Mouse (Mus musculus) left cerebral cortex, postnatal 10 days (tissue): Measurements from ENCODE around the gene Syt2. TPM values are rescaled to one million over a fixed set of nuclear protein-coding genes. Genes with fewer than 3 reads are reported as not detected.

Experiments
- DNase-seq, 2 experiments: peaks; one replicate each; pipeline ENCODE4 v3.0.0; 2021 to 2022; ENCODE audit warnings: low spot score in 2 of 2, mixed read lengths in 1 of 2; ENCODE audit errors: extremely low spot score in 1 of 2
- intact Hi-C: fragments of 180-260 bp; cut with DNase I; formaldehyde crosslinking; loops from one replicate; pipeline ENCODE4 v1.15.1; 2025
- total RNA-seq, 2 experiments: library from RNA; stranded (reverse); gene quantifications; 2 replicates each; pipeline ENCODE4 v1.2.3; 2021

Syt2 gene
- total RNA-seq, 2 experiments from 2014 or later = 17.5 to 23.2 TPM

DNA sequence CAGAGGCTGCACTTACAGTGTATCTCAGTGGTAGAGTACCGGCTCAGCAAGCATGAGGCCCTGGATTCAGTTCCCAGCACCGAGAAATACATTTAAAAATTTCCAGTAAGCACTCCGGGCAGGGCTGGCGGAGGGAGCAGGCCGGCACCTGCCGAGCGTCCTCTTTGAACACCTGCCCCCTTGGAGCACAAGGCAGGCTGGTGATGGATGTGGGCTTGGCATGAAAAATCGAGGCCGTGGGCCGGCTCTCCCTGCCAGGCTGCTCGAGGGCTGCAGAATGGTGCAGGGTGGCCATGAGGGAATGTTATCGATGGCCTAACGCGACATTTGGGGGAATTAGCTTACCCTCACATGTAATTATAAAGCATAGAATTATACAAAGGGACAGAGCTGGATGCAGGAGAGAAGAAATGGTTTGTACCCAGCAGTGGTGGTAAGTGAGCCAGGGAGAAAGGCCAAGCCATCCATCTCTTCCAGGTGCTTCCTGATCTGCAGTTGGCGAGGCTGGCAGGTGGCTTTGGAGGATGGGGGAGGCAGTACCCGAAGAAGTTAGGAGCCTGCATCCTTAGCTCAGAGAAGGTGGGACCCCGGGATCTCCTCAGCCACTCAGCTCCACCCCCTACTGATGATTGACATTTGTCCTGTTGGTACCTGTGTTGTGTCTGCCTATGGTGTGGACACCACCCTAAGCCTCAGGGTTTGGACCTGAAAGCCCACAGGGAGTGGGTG lies 51.2 kb downstream of the Syt2 start:
- intact Hi-C loops = no loop called here
- no peak for DNase-seq

DNA sequence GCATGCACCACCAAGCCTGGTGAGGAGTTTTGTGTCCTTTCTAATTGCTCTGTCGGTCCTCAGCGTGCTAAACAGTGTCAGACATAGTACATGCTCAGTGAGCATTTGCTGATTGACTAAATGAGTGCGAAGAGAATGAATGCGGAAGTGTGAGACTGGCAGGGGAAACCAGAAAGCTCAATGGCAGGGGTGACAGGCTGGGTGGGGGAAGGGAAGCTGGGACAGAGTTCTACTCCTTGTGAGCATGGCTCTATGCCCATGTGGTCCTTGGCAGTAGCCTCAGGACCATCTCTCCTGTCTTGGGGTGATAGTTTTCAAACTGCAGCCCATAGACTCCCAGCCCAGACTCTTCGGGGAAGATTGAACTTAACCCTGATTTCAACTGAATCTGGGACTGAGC lies 52.0 kb downstream of the Syt2 start:
- intact Hi-C loops = no loop called here
- DNase-seq = no peak

DNA sequence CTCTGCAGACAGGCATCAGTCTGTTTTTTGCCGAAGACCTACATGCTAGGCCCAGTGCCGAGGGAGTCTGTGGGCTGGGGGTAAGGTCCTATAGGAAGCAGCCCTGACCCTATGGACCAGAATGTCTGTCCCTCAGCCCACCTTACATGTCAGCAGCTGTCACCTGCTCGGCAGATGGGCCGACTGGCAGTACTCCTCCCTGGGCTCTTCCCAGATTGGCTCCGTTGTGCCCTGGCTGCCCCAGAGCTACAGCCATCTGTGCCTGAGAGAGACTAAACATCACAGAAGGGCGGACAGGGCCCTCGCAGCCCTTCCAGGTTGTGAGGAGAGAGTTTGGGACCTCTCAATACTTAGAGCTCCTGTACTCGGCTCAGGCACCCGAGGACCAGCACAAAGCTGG lies 52.9 kb downstream of the Syt2 start:
- intact Hi-C loops = no loop called here
- DNase-seq = no peak

DNA sequence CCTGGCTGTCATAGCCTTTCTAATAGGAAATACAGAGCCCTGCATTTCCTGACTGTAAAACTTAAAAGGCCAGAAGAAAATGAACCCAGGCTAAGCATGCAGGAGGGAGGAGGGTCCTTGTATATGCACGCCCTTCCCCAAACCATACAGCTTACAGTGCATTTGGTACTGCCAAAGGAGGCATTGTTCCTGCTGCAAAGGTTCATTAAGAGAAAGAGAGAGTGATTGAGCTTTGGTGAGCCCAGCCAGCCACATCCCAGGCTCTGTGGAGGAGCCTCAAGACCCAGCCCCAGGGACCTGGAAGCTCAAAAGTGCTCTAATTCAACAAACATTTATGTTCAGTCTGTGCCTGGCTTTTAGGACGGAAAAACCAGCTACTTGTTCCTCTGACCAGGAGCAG lies 53.7 kb downstream of the Syt2 start:
- intact Hi-C loops = no loop called here
- no peak for DNase-seq

DNA sequence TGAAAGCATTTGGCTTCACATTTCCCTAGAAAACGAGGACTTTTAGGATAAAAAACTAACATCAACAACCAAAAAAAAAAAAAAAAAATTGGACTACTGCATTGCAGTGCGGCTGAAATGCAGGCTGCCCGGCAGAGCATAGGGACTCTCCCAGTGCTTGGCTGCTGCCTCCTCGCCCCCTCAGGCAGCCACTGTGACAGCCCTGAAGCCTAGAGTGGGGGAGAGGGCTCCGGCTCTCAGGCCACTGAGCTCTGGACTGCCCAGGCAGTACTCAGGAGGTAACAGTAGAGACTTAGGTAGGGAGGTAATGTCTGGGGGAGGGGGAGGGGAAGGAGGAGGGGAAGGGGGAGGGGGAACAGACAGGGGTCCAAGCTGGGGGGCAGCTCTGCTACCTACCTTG lies 54.2 kb downstream of the Syt2 start:
- intact Hi-C loops = no loop called here
- DNase-seq = no peak

DNA sequence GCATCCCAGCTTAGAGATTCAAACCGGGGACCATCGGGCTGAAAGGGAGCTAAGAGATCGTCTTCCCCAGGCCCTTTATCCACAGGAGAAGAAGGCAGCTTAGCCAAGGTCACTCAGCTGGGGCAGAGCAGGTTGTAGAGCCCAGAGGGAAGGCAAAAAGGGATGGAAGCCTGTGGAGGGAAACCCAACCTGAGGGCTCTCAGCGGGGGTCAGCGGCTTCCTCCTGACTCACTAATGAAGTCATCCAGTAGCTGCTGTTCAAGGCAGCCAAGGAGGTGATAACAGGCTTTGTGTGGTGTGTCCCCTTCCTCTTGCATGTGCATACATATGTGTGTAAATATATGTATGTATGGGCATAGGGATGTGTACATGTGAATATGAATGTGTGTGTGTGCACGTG lies 54.7 kb downstream of the Syt2 start:
- intact Hi-C loops = no loop called here
- DNase-seq = no peak

DNA sequence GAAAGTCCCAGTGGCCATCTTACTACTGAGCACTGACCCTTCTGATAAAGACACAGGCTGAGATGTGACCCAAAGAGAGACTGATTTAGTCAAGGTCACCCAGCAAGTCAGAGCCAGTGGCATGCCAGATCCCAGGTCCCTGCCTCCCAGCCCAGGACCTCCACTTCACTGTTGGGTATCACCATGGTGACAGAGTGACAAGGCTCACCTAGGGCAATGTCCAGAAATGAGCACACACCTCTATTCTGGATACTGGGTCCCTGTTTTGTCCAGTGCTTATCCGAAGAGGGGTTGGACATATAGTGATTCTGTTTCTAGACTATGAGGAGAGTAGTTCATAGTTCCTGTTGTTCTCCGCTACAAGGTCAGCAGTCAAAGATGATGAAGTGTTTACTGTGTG lies 56.8 kb downstream of the Syt2 start:
- intact Hi-C loops = no loop called here
- no peak for DNase-seq

DNA sequence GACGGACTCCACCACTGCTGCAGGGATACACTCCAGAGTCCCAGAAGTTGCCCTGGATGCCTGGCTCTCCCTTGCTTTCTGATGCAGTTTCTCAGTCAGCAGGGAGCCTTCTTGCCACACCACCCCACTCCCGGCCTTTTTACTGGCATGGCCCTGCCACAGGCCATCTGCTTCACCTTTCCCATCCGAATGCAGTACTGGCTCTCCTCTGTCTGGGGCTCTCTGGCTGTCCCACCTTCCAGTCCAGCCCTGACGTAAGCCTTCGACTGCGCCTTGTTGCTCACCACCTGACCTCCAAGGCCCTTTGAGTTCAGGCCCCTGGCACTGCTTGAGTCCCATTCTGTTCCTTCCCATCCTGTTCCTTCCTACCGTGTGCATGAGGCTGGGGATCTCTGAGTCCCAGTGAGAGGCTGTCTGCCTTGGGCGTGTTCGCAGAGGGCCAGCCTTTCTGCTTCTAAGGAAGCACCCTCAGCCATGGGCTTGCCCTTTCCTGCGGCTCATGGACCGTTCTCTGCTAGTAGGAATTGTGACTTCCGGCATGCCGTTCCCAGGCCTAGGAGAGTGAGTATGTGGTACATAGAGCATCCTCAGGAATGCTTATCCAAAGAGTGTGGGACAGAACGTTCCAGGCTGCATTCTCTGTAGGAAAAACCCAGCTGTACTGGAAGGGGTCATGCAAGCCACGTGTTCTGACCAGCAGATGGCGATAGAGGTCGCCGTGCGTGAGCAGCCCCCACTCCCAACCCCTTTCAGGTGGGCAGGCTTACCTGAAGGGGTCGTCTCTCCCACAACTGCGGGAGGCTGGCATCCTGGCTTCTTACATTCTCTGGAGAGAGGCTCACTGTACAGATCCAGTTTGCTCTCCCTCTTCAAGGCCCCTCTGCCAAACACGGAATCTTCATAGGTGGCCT lies 58.2 kb downstream of the Syt2 start:
- intact Hi-C loops = loop anchor here (5.0 kb wide), 1 partner anchor 62 kb away; no protein-coding TSS in a partner anchor
- DNase-seq = peak in 1 of 2 experiments; percentile 63

DNA sequence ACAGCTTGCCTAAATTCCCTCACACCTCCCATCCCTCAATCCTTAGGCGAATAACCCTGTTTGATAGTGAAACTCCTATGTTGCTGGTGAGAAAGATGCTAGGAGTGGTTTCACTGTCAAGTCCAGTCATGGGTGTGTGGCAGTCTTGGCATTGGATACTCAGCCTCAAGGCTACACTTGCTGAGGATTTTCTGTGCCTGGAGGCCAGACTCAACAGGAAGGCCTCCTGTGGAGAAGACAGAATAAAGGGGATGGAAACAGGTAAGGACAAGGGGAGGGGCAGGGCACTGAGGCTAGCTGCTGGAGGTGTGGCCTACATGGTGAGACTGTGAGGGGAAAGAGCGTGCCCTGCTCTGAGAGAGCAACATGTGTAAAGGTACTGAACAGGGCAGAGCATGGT lies 60.1 kb downstream of the Syt2 start:
- DNase-seq = no peak
- intact Hi-C loops = loop anchor here (5.0 kb wide), 1 partner anchor 64 kb away; no protein-coding TSS in a partner anchor

DNA sequence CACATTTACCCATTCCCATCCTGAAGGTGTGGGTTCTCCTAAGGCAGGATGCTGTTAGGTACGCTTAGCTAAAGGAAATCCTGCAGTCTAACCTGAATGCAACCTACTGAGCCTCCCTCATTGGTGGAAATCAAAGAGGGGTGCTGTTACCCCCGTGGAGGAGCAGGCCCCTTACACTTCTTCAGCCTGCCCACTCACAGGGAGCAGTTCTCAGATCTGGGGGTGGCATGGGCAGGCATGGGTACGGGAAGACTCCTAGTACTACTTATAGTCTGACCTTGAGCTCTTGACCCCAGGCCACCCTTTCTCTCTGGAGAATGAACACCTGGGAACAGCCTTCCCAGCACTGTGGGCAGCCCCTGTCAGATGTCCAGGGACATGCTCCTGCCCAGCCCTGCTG lies 61.0 kb downstream of the Syt2 start:
- intact Hi-C loops = loop anchor here (5.0 kb wide), 1 partner anchor 65 kb away; no protein-coding TSS in a partner anchor
- DNase-seq = no peak

DNA sequence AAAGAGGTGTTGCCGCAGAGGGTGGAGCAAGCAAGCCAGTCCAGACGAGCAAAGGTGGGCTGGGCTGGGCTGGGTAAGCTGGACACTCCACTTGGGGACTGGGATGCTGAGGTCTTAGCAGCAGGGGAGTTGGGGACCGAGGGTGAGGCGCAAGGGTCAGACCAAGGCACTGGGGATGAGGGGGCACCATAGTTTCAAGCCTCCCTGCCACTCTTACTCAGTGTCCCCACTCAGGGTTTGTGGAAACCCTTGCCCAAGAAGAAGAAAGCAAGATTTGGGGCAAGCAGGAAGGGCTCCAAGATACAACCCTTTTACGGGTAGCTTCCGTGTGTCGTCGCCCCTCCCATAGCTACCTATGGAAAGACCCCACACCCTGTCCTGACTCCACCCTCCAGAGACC lies 61.8 kb downstream of the Syt2 start:
- intact Hi-C loops = loop anchor here (5.0 kb wide), 1 partner anchor 66 kb away; no protein-coding TSS in a partner anchor
- DNase-seq = no peak

DNA sequence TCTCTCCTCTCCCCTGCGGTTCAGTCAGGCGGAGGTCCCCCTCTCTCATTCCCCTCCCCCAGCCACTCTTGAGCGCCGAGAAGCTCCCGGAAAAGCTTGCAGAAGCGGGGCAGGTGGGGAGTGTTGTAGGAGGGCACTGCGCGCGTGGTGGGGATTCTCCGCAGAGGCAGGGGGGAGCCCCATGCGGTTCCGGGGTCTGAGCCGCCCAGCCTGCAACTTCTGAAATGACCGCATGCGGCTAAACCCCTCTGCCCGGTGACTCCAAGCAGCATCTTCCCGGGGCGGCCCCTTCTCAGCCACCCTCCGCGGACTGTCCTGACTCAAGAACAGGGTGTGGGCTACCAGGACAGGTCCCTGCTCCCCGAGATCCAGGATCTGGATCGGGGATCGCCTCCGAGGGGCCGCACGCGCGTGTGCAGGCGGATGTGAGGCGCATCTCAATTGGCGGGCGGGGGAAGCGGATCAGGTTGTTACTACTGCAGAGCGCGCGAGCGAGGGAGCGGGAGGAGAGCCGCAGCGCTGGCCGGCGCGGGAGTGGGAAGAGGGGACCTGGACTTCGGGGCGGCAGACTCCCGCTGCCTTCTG lies 62.4 kb downstream of the Syt2 start:
- intact Hi-C loops = loop anchor here (5.0 kb wide), 1 partner anchor 67 kb away; no protein-coding TSS in a partner anchor
- DNase-seq = peak in 1 of 2 experiments; percentile 71

DNA sequence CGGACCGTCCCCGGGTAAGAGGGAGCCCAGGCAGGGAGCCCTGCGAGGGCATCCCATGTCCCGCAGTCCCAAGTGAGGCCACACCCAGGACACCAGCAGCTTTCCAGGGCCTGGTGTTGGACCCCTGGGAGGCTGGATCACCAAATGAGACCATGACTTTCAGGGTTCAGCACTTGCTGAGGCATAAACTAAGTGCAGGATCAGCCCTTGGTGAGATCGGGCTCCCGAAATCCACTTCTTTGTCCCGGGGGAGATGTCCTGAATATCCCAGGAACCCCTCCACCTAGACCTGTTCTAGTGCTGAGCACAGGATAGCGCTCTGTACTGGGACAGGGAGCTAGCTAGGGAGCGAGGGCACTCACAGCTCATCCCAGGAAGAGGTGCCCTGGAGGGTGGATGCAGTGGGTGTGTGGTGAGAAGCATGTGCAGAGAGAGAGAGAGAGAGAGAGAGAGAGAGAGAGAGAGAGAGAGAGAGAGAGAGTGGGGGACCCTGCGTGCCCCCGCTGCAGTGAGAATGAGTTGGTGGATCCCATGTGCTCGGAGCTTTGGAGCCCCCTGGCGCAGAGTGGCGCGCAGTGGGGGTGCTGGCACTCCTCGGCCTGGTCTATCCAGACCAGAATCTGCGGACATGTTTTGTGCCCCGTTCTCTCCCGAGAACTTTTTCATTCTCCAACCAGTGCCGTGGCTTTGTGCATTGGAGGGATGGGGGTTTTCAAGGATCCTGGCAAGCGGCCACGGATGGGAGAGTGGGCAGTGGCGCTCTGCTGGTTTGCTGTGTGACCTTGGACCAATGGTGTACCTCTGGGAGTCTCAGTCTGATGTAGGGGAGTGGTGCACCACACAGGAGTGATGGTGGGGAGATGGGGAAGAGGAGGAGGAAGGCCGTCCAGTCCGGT lies 63.2 kb downstream of the Syt2 start:
- intact Hi-C loops = loop anchor here (5.0 kb wide), 1 partner anchor 67 kb away; no protein-coding TSS in a partner anchor
- no peak for DNase-seq

DNA sequence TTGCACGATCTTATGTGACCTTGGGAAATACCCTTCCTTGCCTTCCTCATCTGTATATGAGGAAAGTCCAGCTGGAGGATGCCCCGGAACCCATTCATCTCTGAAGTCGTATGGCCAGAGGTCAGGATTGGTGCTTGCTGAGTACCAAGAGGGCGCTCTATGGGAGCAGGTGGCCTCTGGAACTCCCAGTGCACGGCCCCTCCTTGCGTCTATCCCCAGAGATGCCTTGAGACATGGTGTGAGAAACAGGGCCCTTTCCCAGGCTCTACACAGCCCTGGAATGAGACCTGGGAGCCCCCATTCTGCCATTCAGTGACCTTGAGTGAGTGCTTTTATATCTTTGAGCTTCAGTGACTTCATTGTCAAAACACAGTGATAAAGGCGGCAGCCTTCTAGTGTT lies 64.6 kb downstream of the Syt2 start:
- intact Hi-C loops = no loop called here

DNA sequence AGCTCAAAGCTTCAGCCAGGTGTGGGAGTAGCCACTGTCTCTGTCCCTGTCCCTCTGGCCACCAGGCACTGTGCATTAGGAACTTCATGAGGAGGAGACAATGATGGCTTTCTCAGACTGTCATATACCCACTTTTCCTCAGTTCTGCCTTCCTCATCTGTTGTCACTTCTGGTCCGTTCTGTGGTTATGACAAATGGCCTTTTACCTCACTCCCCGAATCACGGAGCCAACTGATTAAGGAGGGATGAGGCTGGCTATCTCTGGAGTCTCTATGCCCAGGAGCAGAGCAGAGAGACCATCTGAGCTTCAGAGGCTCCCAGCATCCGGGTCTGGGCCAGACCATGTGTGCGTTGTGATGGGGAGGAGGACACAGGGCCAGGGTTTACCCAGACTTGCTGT lies 65.2 kb downstream of the Syt2 start:
- intact Hi-C loops = no loop called here
- no peak for DNase-seq

More for the DNA sequence above, 64.6 kb downstream of the Syt2 start:
- no peak for DNase-seq

DNA sequence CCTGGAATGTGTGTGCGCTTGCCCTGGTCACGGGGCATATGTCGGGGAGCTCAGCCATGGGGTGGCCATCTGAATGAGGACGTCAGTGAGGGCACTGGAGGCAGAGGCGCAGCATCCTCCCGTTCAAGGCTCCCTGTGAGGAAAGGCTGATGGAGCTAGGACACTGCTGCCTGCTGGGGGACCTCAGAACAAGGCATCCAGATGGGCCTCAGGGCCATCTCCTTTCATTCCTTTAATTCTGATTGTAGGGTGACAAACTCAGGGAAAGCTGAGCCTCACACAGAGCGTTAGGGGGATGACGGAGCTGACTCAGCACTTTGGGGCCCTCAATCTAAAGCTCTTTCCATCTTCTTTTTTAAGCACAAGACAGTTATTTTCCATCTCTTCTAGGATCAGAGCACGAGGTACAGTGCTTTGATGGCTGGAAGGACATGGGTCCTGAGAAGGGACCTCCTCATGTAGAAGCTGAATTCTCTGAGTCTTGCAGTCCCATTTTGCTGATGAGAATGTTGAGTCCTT lies 66.4 kb downstream of the Syt2 start:
- no peak for DNase-seq
- intact Hi-C loops = no loop called here

DNA sequence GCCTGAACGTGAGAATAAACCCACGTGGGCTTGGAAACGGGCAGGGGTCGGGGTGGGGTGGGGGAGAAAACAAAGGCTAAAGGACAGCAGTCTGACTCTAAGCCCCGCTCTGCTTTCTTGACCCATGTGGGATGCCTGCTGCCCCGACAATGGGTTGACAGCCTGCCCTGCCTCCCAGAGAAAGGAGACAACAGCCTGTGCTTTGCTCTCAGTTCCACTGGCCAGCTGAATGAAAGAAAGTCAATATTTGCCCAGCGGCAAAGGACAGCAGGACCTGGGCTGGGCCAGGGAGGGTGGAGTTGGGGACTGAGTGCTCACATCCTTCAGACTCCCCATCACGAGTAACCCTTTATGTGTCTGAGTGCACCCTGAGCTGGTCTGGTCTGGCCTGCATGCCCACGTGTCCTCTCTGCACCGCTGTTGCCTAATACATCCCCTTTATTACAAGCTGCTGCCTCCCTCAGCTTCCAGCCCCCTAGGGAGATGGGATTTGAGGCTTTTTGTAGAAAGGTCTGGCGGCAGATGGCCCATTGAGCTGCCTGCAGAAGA lies 67.0 kb downstream of the Syt2 start:
- no peak for DNase-seq

DNA sequence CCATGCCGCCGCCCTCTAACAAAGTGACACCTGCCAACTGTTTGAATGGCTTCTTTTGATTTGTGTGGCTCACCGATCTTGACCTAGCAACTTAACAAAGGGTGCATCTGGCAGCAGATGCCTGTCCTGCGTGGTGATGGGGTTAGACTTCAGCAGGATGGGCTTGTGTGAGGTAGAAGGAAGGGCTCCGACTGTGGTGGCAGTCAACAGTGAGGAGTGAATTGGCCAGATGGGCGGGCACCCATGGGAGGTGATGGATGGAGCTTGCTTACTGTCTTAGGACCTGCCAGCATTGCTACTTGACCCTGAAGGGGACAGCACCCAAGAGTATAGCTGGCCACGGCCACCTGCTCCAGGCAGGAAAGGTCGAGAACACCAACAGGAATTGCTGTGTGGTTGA lies 67.7 kb downstream of the Syt2 start:
- DNase-seq = no peak
- intact Hi-C loops = no loop called here

More for the DNA sequence above, 67.0 kb downstream of the Syt2 start:
- intact Hi-C loops = no loop called here
